Mouse (Mus musculus) stomach, embryonic 14.5 days (tissue): ENCODE data around the gene Srgap3. TPM values are rescaled to one million over a fixed set of nuclear protein-coding genes. Genes with fewer than 3 reads are reported as not detected.

Experiments
- ATAC-seq: fragments of 200-750 bp; cut with Nextera tagmentation; 2 replicates; pipeline ENCODE4 v1.8.0; 2017; ENCODE audit warnings: low read depth, moderate TSS enrichment; ENCODE audit not compliant: insufficient number of reproducible peaks, insufficient read depth, low FRiP score
- H3K27ac ChIP-seq: fragments of 300-500 bp; sonication (generic); 2 replicates; pipeline ENCODE4 v1.5.1; 2014; ENCODE audit warnings: mild to moderate bottlenecking, low read length, moderate library complexity, mixed read lengths
- H3K27me3 ChIP-seq: fragments of 300-500 bp; sonication (generic); 2 replicates; pipeline ENCODE4 v1.6.1; 2014; ENCODE audit warnings: low read length, control low read depth, mixed read lengths; ENCODE audit not compliant: control insufficient read depth, insufficient read depth
- H3K36me3 ChIP-seq: fragments of 300-500 bp; sonication (generic); 2 replicates; pipeline ENCODE4 v1.6.1; 2014; ENCODE audit warnings: mild to moderate bottlenecking, control low read depth, low read length, moderate library complexity, mixed read lengths; ENCODE audit not compliant: control insufficient read depth, insufficient read depth
- H3K4me1 ChIP-seq: fragments of 300-500 bp; sonication (generic); 2 replicates; pipeline ENCODE4 v1.6.1; 2014; ENCODE audit warnings: low read length, control low read depth, mixed read lengths; ENCODE audit not compliant: control insufficient read depth, insufficient read depth
- H3K4me2 ChIP-seq: fragments of 300-500 bp; sonication (generic); replicated peaks from 2 replicates; pipeline ENCODE4 v1.6.1; 2014; ENCODE audit warnings: low read depth, low read length, control low read depth
- H3K4me3 ChIP-seq: fragments of 300-500 bp; sonication (generic); 2 replicates; pipeline ENCODE4 v1.5.1; 2014; ENCODE audit warnings: low read depth, low read length, control low read depth
- H3K9ac ChIP-seq: fragments of 300-500 bp; sonication (generic); replicated peaks from 2 replicates; pipeline ENCODE4 v1.6.1; 2014; ENCODE audit warnings: low read depth, mild to moderate bottlenecking, control low read depth, low read length, moderate library complexity, mixed read lengths
- H3K9me3 ChIP-seq: fragments of 300-500 bp; sonication (generic); 2 replicates; pipeline ENCODE4 v1.6.1; 2016; ENCODE audit warnings: low read depth, low read length, control low read depth; ENCODE audit not compliant: control insufficient read depth
- WGBS: fragments of 180-500 bp; shearing (Covaris S2); extraction: QIAGEN DNeasy Blood & Tissue Kit; methylation state at CpG from one replicate; pipeline ENCODE4 v1.1.7; 2014; 5-methylcytosine and 5-hydroxymethylcytosine counted together
- polyA plus RNA-seq: library from polyadenylated mRNA; unstranded; fragments of >200 nt; fragmentation: Nextera tagmentation; extraction: Ambion mirVana; gene quantifications from 2 replicates; pipeline ENCODE4 v1.2.1, GENCODE M21; 2014

Srgap3 gene
- polyA plus RNA-seq, 1 experiment from 2014 or later, result 15.3 TPM

- Histone ChIP-seq H3K27ac (no peak overlapping the region), H3K9me3 (no peaks in the 10 kb centered on the region), H3K36me3 (no peaks in the 10 kb centered on the region), H3K4me1 (no peaks in the 10 kb centered on the region), H3K9ac (no peak overlapping the region), H3K4me2 (no peak overlapping the region), H3K27me3 (no peaks in the 10 kb centered on the region), H3K4me3 (no peak overlapping the region)
- no peak for ATAC-seq
- 77% methylated on average over 6 of the region's 6 CpGs for WGBS
Observed at GRCm38 (mm10) chr6:112928841-112929240, 18.2 kb downstream of the Srgap3 start.

DNA sequence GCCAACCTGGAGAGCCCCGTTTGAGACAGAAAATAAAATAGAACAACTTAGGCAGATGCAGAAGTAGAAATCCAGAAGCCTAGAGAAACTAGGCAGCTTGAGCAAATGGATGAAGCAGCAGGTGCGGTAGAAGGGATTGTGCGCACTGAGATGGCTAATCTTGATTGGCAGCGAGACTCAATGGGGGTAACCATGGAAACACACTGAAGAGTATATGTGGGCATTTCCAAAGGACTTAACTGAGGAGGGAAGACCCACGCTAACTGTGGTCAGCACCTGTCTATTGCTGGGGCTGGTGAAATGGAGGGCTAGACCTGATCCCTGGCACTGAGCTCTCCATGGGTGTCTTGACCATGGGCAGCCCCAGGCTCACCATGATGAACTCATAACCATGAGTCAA, 19.7 kb downstream of the Srgap3 start:
- WGBS, result 93% methylated on average over 5 of the region's 5 CpGs
- Histone ChIP-seq H3K4me3 (no peak overlapping the region), H3K9ac (no peak overlapping the region)

DNA sequence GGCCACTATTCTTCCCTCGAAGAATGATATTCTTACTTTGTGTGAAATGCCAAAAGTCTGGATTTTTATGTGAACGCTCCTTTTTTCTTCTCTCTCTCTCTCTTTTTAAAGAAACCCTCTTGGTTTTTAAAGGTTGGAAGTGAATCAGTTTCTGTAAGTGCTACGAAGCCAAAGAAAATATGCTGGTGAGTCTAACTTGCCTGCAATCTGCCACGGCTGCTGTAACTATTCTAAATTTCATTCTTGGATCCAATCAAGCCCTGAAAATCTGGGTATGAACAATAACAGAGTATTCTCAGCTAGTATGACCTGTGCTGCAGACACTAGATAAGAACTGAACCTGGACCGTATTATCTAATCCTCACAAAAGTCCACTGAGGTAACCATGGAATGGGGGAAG, 21.1 kb downstream of the Srgap3 start:
- Histone ChIP-seq H3K27me3 (no peaks in the 10 kb centered on the region), H3K4me2 (no peak overlapping the region), H3K4me3 (no peak overlapping the region), H3K9me3 (no peaks in the 10 kb centered on the region), H3K4me1 (no peaks in the 10 kb centered on the region), H3K36me3 (no peaks in the 10 kb centered on the region), H3K9ac (no peak overlapping the region), H3K27ac (no peak overlapping the region)
- WGBS, result 69% methylated on average over 5 of the region's 5 CpGs
- ATAC-seq, result no peak

More for the DNA sequence above, 19.7 kb downstream of the Srgap3 start:
- Histone ChIP-seq H3K9me3 (no peaks in the 10 kb centered on the region), H3K27ac (no peak overlapping the region), H3K4me2 (no peak overlapping the region), H3K36me3 (no peaks in the 10 kb centered on the region), H3K27me3 (no peaks in the 10 kb centered on the region), H3K4me1 (no peaks in the 10 kb centered on the region)
- ATAC-seq, result no peak

DNA sequence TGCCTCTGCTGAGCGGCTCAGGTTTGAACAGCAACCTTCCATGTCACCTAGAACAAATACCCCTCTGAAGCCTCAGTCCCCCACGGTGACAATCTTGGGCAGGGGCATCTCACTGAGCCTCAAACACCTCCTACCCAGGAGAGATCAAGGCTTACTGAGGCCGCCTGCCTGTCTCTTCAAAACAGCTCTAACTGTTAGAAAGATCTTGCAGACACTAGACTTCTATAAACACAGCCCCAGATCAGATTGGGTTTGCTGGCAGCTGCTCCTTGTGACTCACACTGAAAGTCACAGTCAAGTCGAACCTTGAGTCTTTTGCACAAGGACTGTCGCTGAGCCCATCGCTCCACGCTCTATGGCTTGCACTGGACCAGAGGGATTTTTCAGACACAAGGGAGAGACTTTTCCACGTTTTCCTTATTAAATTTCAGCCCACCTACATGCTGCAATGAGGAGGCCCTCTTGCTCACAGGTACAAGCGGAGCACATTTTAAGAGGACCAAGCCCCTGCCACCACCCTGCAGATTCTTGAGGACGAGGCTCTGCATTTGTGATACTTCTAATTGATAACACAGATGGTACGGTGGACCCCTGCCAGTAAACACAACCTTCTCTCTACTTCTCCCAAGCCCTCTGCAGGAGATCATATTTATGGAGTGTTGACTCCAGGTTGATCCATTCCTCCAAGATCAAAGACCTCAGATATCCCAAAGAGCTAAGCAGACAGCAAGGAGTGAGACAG, 21.7 kb downstream of the Srgap3 start:
- H3K4me1 ChIP-seq, result no peaks in the 10 kb centered on the region
- no peak overlapping the region for H3K27ac ChIP-seq
- H3K4me2 ChIP-seq, result no peak overlapping the region
- H3K36me3 ChIP-seq, result no peaks in the 10 kb centered on the region
- H3K27me3 ChIP-seq, result no peaks in the 10 kb centered on the region
- ATAC-seq, result no peak
- H3K9me3 ChIP-seq, result no peaks in the 10 kb centered on the region
- 43% methylated on average over 11 of the region's 11 CpGs for WGBS
- H3K4me3 ChIP-seq, result no peak overlapping the region
- H3K9ac ChIP-seq, result no peak overlapping the region

- Histone ChIP-seq H3K9me3 (no peaks in the 10 kb centered on the region), H3K4me3 (no peak overlapping the region), H3K4me1 (no peaks in the 10 kb centered on the region), H3K27ac (no peak overlapping the region), H3K4me2 (no peak overlapping the region), H3K36me3 (no peaks in the 10 kb centered on the region), H3K9ac (no peak overlapping the region), H3K27me3 (no peaks in the 10 kb centered on the region)
- no peak for ATAC-seq
- 76% methylated on average over 13 of the region's 13 CpGs for WGBS
Observed at GRCm38 (mm10) chr6:112924606-112925141, 22.4 kb downstream of the Srgap3 start.

DNA sequence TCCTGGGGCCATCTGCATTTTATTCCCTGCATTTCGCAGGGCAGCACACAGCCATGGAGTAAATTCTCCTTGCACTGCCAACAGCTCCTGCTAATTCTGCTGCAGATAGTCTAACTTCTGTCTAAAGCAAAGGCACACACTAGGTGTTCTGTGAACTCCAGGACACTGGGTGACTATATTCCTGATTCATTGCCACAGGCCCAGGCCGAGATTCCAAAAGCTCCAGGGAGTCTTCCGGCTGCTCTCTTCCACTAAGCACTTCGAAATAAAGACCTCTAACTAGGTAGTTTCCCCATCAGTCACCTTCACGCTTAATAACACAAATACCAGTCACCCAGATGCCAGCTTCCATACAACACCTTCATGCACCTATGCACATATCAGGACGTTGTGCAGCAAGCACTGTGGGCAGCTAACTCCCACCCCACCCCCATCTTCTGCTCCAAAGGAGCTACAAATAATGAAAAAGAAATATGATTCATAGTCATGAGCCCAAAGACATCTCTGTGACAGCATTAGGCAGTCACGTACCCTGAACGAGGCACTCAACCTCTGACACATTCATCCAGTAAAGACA, 26.4 kb downstream of the Srgap3 start:
- no peak overlapping the region for H3K4me3 ChIP-seq
- ATAC-seq, result no peak
- no peak overlapping the region for H3K4me2 ChIP-seq
- no peaks in the 10 kb centered on the region for H3K9me3 ChIP-seq
- no peak overlapping the region for H3K9ac ChIP-seq
- H3K27ac ChIP-seq, result no peak overlapping the region
- no peaks in the 10 kb centered on the region for H3K27me3 ChIP-seq
- H3K36me3 ChIP-seq, result no peaks in the 10 kb centered on the region
- H3K4me1 ChIP-seq, result no peaks in the 10 kb centered on the region
- WGBS, result 84% methylated on average over 8 of the region's 8 CpGs

DNA sequence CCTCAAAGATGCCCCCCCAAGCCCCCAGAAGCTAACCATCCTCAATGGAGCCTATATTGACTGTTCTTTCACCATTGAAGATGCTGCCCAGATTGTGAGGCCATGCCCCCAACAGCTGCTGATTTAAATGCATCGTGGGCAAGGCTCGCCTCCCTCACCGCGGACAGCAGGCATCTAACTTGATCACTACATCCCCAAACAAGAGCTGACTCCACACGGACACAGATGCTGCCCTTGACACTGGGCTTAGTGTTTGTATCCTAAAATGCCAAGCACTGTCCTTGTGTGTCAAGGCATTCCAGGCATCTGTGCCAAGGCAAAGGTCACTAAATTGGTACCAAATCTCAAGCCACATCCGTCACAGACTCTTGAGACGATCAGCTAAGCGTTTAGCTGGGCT, 29.3 kb downstream of the Srgap3 start:
- WGBS, result 87% methylated on average over 8 of the region's 8 CpGs
- Histone ChIP-seq H3K27ac (no peak overlapping the region), H3K9ac (no peak overlapping the region), H3K4me3 (no peak overlapping the region), H3K36me3 (no peaks in the 10 kb centered on the region), H3K27me3 (no peaks in the 10 kb centered on the region), H3K4me1 (no peaks in the 10 kb centered on the region), H3K4me2 (no peak overlapping the region), H3K9me3 (no peaks in the 10 kb centered on the region)
- ATAC-seq, result no peak

GRCm38 (mm10) chr6:112916243-112916642, 30.8 kb downstream of the Srgap3 start:
- no peak overlapping the region for H3K4me3 ChIP-seq
- WGBS, result 82% methylated on average over 2 of the region's 2 CpGs
- no peak overlapping the region for H3K27ac ChIP-seq

More at GRCm38 (mm10) chr6:112916243-112916642, 30.8 kb downstream of the Srgap3 start:
- Histone ChIP-seq H3K27me3 (no peaks in the 10 kb centered on the region), H3K4me1 (no peaks in the 10 kb centered on the region), H3K36me3 (no peaks in the 10 kb centered on the region), H3K4me2 (no peak overlapping the region), H3K9ac (no peak overlapping the region), H3K9me3 (no peaks in the 10 kb centered on the region)
- ATAC-seq, result no peak
